Mouse (Mus musculus): ENCODE measurements around the gene Wwox.

- no peak for TF ChIP-seq CTCF (IDR thresholded peaks at IDR 0.05; ENCODE audit: low read depth)
- TF ChIP-seq EP300 (IDR thresholded peaks at IDR 0.05; ENCODE audit: low read depth): no peak
Observed at GRCm38 (mm10) chr8:114555491-114556202, 116.2 kb downstream of the Wwox start.

Measured in liver, embryonic 14.5 days (tissue).